Mouse (Mus musculus): Measurements from ENCODE around the gene Wdr53.

DNA sequence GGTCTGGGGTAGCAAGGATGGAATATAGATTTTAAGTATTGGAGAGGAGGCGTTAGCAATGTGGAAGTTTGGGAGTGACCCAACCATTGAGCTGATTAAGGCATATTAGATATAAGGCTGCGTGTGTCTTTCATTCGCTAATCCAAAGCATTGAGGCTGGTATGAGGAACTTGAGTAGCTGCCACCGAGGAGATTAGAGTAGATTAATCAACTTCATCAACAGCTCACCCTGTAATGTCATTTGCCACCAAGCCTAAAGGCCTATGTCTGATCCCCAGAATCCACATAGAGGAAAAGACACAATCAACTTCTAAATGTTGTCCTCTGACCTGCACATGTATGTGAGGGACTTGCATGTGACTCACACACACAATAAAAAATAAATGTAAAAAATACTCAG is 25.2 kb upstream of the Wdr53 start:
- TF ChIP-seq POLR2A (IDR thresholded peaks at IDR 0.05; ENCODE audit: insufficient read depth, low read depth, low read length) (no peak), CTCF (IDR thresholded peaks at IDR 0.05; ENCODE audit: insufficient read depth, low read depth, low read length) (no peak)

All from olfactory bulb, adult 2 months (tissue).